Mouse (Mus musculus): ENCODE data around the gene Clcn6. TPM values are rescaled to one million over a fixed set of nuclear protein-coding genes. Genes with fewer than 3 reads are reported as not detected.
A peak's percentile ranks its signal among the peaks of the same experiment; 100 is the strongest.
"Not testable (repeated sequence)": the region's sequence is repeated elsewhere in the genome, so short reads cannot be mapped to it uniquely, and the experiment has no call there.

The Clcn6 gene
- polyA plus RNA-seq, 1 experiment from 2014 or later, result 6.2 TPM

DNA sequence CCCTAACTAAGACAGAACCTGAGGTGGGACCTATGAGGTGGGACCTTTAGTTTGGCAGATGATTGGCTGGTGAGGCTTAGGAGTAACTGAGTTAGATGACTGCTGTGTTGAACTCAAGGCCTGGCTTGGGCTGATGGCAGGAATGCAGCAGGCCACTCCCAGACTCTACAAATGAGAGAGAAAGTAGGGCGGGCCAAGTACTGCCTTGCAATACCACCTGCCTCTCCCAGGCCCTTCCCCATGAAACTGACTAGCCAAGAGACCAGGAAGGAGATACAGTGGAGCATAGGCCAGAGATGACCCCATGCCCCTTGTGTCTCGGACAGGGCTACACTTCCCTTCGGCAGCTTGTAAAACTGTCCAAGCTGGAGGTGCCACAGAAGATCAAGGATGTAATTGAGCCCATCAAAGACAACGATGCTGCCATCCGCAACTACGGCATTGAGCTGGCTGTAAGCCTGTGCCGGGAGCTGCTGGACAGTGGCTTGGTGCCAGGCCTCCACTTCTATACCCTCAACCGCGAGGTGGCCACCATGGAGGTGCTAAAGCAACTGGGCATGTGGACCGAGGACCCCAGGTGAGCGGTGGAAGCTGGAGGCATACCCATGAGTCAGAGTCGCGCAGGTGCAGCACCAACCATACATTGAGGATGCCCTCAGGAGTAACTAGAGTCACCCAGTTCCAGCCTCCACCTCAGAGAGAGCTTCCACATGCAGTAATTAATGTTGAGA, 12.6 kb upstream of the Clcn6 start:
- H3K36me3 ChIP-seq (ENCODE audit: control insufficient read depth, insufficient read depth, low read length), result peaks cover 62% of the 10 kb centered on the region

DNA sequence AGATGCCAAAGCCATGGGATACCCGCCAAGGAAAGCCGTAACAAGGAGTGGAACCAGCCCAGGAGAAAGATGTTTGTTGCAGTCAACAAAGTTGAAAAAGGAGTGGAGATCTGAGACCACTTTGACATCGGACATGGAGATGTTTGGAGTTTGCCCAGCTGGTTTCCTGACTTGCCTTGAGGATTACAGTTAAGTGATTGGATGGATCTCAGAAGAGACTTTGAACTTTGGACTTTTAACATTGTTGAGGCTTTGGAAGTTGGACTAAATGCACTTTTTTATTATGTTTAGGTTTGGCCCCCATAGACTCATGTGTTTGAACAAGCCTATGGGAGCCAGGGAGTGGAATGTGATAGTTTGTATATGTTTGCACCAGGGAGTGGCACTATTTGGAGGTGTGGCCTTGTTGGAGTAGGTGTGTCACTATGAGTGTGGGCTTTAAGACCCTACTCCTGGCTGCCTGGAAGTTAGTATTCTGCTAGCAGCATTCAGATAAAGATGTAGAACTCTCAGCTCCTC, 11.8 kb upstream of the Clcn6 start:
- H3K9ac ChIP-seq (replicated peaks; ENCODE audit: low read depth, low read length); H3K4me1 ChIP-seq (ENCODE audit: control insufficient read depth, insufficient read depth, low read length); H3K27me3 ChIP-seq (ENCODE audit: control insufficient read depth, insufficient read depth, low read length); H3K27ac ChIP-seq (ENCODE audit: low read length); ATAC-seq (ENCODE audit: insufficient number of reproducible peaks, insufficient read depth, low FRiP score, low read depth); H3K4me3 ChIP-seq (ENCODE audit: low read depth, low read length); H3K9me3 ChIP-seq (ENCODE audit: control insufficient read depth, low read depth, low read length); H3K4me2 ChIP-seq (replicated peaks; ENCODE audit: low read depth, low read length): not testable (repeated sequence)
- WGBS, result 87% methylated on average over 3 of the region's 3 CpGs
- peaks cover 55% of the 10 kb centered on the region for H3K36me3 ChIP-seq (ENCODE audit: control insufficient read depth, insufficient read depth, low read length)

More for the DNA sequence above, 12.6 kb upstream of the Clcn6 start:
- Histone ChIP-seq H3K4me1 (ENCODE audit: control insufficient read depth, insufficient read depth, low read length) (no peaks in the 10 kb centered on the region), H3K4me2 (replicated peaks; ENCODE audit: low read depth, low read length) (no peak overlapping the region), H3K27me3 (ENCODE audit: control insufficient read depth, insufficient read depth, low read length) (no peaks in the 10 kb centered on the region), H3K9ac (replicated peaks; ENCODE audit: low read depth, low read length) (no peak overlapping the region), H3K9me3 (ENCODE audit: control insufficient read depth, low read depth, low read length) (no peaks in the 10 kb centered on the region), H3K4me3 (ENCODE audit: low read depth, low read length) (no peak overlapping the region), H3K27ac (ENCODE audit: low read length) (no peak overlapping the region)
- WGBS, result 92% methylated on average over 13 of the region's 13 CpGs
- ATAC-seq (ENCODE audit: insufficient number of reproducible peaks, insufficient read depth, low FRiP score, low read depth), result no peak

DNA sequence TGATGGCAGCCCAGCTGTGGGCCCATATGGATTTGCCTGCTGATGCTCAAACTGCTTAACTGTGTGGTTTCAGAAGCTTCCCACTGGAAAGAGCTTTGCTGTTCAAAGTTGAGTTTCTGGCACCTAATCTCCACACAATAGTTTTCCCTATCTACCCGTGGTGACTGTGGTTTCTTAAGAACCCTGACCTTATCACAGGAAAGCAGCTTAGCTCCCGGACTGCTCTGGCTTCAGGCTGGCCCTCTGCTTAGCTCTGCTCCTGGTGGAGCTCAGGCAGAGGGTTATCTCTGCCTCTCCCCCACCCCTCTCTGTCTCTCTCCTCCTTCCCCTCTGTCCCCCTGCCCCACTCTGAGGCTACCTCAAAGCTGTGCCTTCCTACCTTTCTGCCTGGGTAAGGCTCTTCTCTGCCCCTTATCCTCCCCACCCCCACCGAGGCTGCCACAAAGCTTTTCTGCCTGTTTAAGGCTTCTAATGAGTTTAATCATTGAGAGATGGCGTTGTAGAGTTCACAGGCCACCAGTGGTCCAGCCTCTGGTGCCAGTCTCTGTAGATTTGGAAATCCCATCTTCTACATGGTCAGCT, 7.9 kb upstream of the Clcn6 start:
- no peak overlapping the region for H3K27ac ChIP-seq (ENCODE audit: low read length)
- H3K4me2 ChIP-seq (replicated peaks; ENCODE audit: low read depth, low read length), result no peak overlapping the region
- peaks cover 30% of the 10 kb centered on the region for H3K36me3 ChIP-seq (ENCODE audit: control insufficient read depth, insufficient read depth, low read length)
- H3K4me3 ChIP-seq (ENCODE audit: low read depth, low read length), result no peak overlapping the region
- no peaks in the 10 kb centered on the region for H3K27me3 ChIP-seq (ENCODE audit: control insufficient read depth, insufficient read depth, low read length)
- peak; percentile 40; the same call in 1 of the 2 replicates for ATAC-seq (ENCODE audit: insufficient number of reproducible peaks, insufficient read depth, low FRiP score, low read depth)
- H3K9ac ChIP-seq (replicated peaks; ENCODE audit: low read depth, low read length), result no peak overlapping the region
- peaks cover 7% of the 10 kb centered on the region; the same call in 1 of the 2 replicates for H3K4me1 ChIP-seq (ENCODE audit: control insufficient read depth, insufficient read depth, low read length)
- H3K9me3 ChIP-seq (ENCODE audit: control insufficient read depth, low read depth, low read length), result no peaks in the 10 kb centered on the region
- WGBS, result 64% methylated on average over 4 of the region's 4 CpGs

DNA sequence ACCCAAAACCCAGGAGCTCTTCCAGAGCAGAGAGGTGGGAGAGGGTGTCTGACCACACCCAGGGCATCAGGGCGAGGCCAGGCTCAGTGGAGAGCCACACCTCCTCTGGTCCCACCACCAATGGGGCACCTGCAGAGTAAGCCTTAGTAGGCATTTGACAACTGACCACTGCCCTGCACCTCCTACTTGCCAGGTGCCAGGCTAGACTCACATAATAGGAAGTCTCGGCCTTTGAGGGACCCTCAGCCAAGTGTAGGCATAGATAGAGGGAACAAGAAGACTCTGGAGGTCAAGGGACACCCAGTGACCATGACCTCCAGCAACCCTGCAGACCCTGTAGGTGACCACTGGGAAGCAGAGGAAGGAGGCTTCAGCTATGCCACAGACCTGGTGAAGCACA, 5.5 kb upstream of the Clcn6 start:
- H3K4me2 ChIP-seq (replicated peaks; ENCODE audit: low read depth, low read length), result no peak overlapping the region
- H3K9ac ChIP-seq (replicated peaks; ENCODE audit: low read depth, low read length), result no peak overlapping the region
- no peaks in the 10 kb centered on the region for H3K27me3 ChIP-seq (ENCODE audit: control insufficient read depth, insufficient read depth, low read length)
- H3K36me3 ChIP-seq (ENCODE audit: control insufficient read depth, insufficient read depth, low read length), result peaks cover 18% of the 10 kb centered on the region
- ATAC-seq (ENCODE audit: insufficient number of reproducible peaks, insufficient read depth, low FRiP score, low read depth), result no peak
- H3K9me3 ChIP-seq (ENCODE audit: control insufficient read depth, low read depth, low read length), result no peaks in the 10 kb centered on the region
- no peak overlapping the region for H3K4me3 ChIP-seq (ENCODE audit: low read depth, low read length)
- peaks cover 25% of the 10 kb centered on the region for H3K4me1 ChIP-seq (ENCODE audit: control insufficient read depth, insufficient read depth, low read length)
- WGBS, result 94% methylated on average over 2 of the region's 2 CpGs
- no peak overlapping the region for H3K27ac ChIP-seq (ENCODE audit: low read length)

DNA sequence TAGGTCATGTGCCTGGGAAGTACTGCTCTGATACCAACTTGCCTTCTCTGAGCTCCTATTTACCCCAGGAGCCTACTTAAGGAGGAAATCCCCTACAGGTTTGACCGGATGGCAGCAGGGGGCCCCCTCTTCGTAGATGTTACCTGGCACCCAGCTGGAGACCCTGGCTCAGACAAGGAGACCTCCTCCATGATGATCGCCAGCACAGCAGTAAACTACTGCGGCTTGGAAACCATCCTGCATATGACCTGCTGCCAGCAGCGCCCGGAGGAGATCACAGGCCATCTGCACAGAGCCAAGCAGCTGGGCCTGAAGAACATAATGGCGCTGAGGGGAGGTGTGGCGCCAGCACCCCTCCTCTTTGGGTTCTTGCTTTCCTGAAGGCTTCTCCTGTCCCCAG, 4.7 kb upstream of the Clcn6 start:
- H3K27ac ChIP-seq (ENCODE audit: low read length); ATAC-seq (ENCODE audit: insufficient number of reproducible peaks, insufficient read depth, low FRiP score, low read depth); H3K9ac ChIP-seq (replicated peaks; ENCODE audit: low read depth, low read length); H3K9me3 ChIP-seq (ENCODE audit: control insufficient read depth, low read depth, low read length); H3K27me3 ChIP-seq (ENCODE audit: control insufficient read depth, insufficient read depth, low read length); H3K4me2 ChIP-seq (replicated peaks; ENCODE audit: low read depth, low read length); H3K4me3 ChIP-seq (ENCODE audit: low read depth, low read length): not testable (repeated sequence)
- 83% methylated on average over 6 of the region's 8 CpGs for WGBS
- Histone ChIP-seq H3K4me1 (ENCODE audit: control insufficient read depth, insufficient read depth, low read length) (peaks cover 25% of the 10 kb centered on the region), H3K36me3 (ENCODE audit: control insufficient read depth, insufficient read depth, low read length) (peaks cover 17% of the 10 kb centered on the region)

DNA sequence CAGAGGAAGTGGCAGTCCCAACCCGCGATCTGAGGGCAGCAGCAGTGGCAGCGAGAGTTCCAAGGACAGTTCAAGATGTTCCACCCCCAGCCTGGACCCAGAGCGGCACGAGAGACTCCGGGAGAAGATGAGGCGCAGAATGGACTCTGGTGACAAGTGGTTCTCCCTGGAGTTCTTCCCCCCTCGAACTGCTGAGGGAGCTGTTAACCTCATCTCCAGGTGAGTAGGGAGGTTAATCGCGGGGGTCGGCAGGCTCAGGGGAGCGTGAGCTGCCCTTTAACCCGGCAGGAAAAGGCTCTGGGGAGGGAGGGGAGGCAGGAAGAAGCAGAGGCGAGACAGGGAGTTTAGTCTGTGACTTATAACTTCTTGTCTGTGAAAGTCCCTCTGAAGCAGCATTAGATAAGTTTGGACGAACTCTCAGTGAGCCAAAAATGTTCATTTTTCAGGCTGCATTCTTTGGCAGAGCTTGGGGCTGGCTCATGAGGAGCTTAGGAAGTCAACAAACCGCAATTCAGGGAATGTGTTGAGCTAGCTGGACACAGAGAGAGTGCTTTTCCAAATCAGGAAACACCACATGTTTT, 3.1 kb upstream of the Clcn6 start:
- peak overlapping the region; percentile 36 for H3K9ac ChIP-seq (replicated peaks; ENCODE audit: low read depth, low read length)
- H3K9me3 ChIP-seq (ENCODE audit: control insufficient read depth, low read depth, low read length), result no peaks in the 10 kb centered on the region
- peak overlapping the region; percentile 64 for H3K4me2 ChIP-seq (replicated peaks; ENCODE audit: low read depth, low read length)
- H3K36me3 ChIP-seq (ENCODE audit: control insufficient read depth, insufficient read depth, low read length), result peaks cover 7% of the 10 kb centered on the region
- peak overlapping the region; percentile 39 for H3K4me3 ChIP-seq (ENCODE audit: low read depth, low read length)
- H3K27ac ChIP-seq (ENCODE audit: low read length), result peak overlapping the region; percentile 81
- no peak for ATAC-seq (ENCODE audit: insufficient number of reproducible peaks, insufficient read depth, low FRiP score, low read depth)
- WGBS, result 2% methylated on average over 16 of the region's 16 CpGs
- no peaks in the 10 kb centered on the region for H3K27me3 ChIP-seq (ENCODE audit: control insufficient read depth, insufficient read depth, low read length)
- peaks cover 34% of the 10 kb centered on the region for H3K4me1 ChIP-seq (ENCODE audit: control insufficient read depth, insufficient read depth, low read length)

DNA sequence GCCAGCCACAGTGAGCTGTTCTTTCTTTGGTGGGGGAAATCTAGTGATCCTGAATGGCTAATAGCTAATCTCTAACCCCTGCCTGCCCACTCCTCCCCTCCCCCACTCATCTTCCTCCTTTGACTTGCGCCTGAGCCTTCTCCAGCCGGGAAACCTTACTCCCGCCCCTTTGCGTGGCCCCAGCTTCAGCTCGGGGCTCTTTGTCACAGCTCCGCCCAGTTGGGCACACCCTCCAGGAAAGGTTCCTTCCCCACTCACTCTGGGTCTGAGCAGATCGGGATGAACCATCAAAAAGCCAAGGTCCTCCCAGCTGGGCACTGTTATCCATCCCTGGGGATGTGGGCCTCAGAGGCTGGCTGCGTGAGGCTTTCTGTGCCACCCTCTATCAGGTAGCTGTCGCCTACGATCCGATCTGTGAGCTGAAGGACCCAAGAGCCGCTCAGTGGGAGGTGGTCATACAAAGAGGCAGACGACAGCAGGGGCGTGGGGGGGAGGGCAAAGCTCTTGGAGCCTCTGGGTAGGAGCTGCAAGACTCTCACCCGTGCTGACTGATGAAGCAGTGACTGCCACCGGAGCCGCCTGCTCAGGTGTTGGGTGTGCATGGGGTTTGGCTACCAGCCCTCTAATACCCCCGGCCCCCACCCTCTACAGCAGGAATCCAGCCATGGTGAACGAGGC, 2.5 kb upstream of the Clcn6 start:
- Histone ChIP-seq H3K27me3 (ENCODE audit: control insufficient read depth, insufficient read depth, low read length) (no peaks in the 10 kb centered on the region), H3K9me3 (ENCODE audit: control insufficient read depth, low read depth, low read length) (no peaks in the 10 kb centered on the region), H3K4me2 (replicated peaks; ENCODE audit: low read depth, low read length) (peak overlapping the region; percentile 64), H3K4me3 (ENCODE audit: low read depth, low read length) (peak overlapping the region; percentile 39), H3K36me3 (ENCODE audit: control insufficient read depth, insufficient read depth, low read length) (peaks cover 7% of the 10 kb centered on the region), H3K4me1 (ENCODE audit: control insufficient read depth, insufficient read depth, low read length) (peaks cover 34% of the 10 kb centered on the region), H3K27ac (ENCODE audit: low read length) (peak overlapping the region; percentile 81), H3K9ac (replicated peaks; ENCODE audit: low read depth, low read length) (peak overlapping the region; percentile 36)
- ATAC-seq (ENCODE audit: insufficient number of reproducible peaks, insufficient read depth, low FRiP score, low read depth), result peak; percentile 35
- WGBS, result under 1% methylated on average over 19 of the region's 19 CpGs

All from stomach, embryonic 14.5 days (tissue).